Mouse (Mus musculus) kidney, adult 2 months (tissue): ENCODE results near the gene H2al2a. TPM values are rescaled to one million over a fixed set of nuclear protein-coding genes. Genes with fewer than 3 reads are reported as not detected.

Source experiments
- DNase-seq: peaks from one replicate; pipeline ENCODE4 v3.0.0; 2021
- H3K27ac ChIP-seq: fragments of 200-500 bp; 2 replicates; pipeline ENCODE4 v1.5.1; 2012; ENCODE audit warnings: low read depth, low read length, control low read depth, inconsistent platforms; ENCODE audit not compliant: insufficient read depth
- H3K27me3 ChIP-seq: fragments of 200-500 bp; replicated peaks from 2 replicates; pipeline ENCODE4 v1.6.1; 2012; ENCODE audit warnings: mild to moderate bottlenecking, moderate library complexity, low read length, inconsistent platforms; ENCODE audit not compliant: control insufficient read depth, insufficient read depth
- H3K36me3 ChIP-seq: fragments of 200-500 bp; 2 replicates; pipeline ENCODE4 v1.6.1; 2012; ENCODE audit warnings: mild to moderate bottlenecking, moderate library complexity, low read length, inconsistent platforms; ENCODE audit not compliant: control insufficient read depth, insufficient read depth
- H3K4me1 ChIP-seq: fragments of 200-500 bp; 2 replicates; pipeline ENCODE4 v1.6.1; 2011; ENCODE audit warnings: low read length; ENCODE audit not compliant: control insufficient read depth, insufficient read depth
- H3K4me3 ChIP-seq: fragments of 200-500 bp; 2 replicates; pipeline ENCODE4 v1.5.1; 2011; ENCODE audit warnings: mild to moderate bottlenecking, low read depth, low read length, control low read depth; ENCODE audit not compliant: insufficient read depth
- CTCF ChIP-seq: fragments of 200-500 bp; conservative IDR thresholded peaks from 2 replicates; pipeline ENCODE4 v1.5.1; 2011; ENCODE audit warnings: low read depth, mild to moderate bottlenecking, control low read depth, low read length, moderate library complexity, mixed read lengths; ENCODE audit not compliant: insufficient read depth, insufficient read length
- POLR2A ChIP-seq: fragments of 200-500 bp; IDR thresholded peaks from one replicate; pipeline ENCODE4 v1.6.1; 2011; ENCODE audit warnings: low read depth, low read length, control low read depth
- WGBS: fragments of 180-500 bp; shearing (Covaris S2); methylation state at CpG from one replicate; pipeline ENCODE4 v1.1.7; 2018; 5-methylcytosine and 5-hydroxymethylcytosine counted together
- polyA plus RNA-seq: library from polyadenylated mRNA; depleted of rRNA; stranded (reverse); fragments of >200 nt; gene quantifications from 2 replicates; pipeline ENCODE4 v1.2.3, GENCODE M21; 2012; rRNA removed

The H2al2a gene
- polyA plus RNA-seq = 0.41 TPM in 1 of 2 replicates, not detected in the other

- no peak for DNase-seq
- Histone ChIP-seq H3K27me3 (no peaks in the 10 kb centered on the region), H3K36me3 (no peaks in the 10 kb centered on the region), H3K4me3 (no peak within 1 kb of the TSS), H3K27ac (no peak within 1 kb of the TSS), H3K4me1 (no peaks in the 10 kb centered on the region)
- no peak for TF ChIP-seq POLR2A
- TF ChIP-seq CTCF = no peak
Observed at GRCm38 (mm10) chr2:17996858-17997257, at the start of gene H2al2a. H2al2a (minus strand) TSS chr2:17996958.

- H3K27ac ChIP-seq = peak overlapping the region; percentile 82
- H3K36me3 ChIP-seq = no peaks in the 10 kb centered on the region
- peaks cover 11% of the 10 kb centered on the region; the same call in 1 of the 2 replicates for H3K4me1 ChIP-seq
- H3K4me3 ChIP-seq = peak overlapping the region; percentile 91
- H3K27me3 ChIP-seq = no peaks in the 10 kb centered on the region
- TF ChIP-seq POLR2A = no peak
- TF ChIP-seq CTCF = no peak
- 15% methylated on average over 4 of the region's 4 CpGs for WGBS
- DNase-seq = no peak
Observed at GRCm38 (mm10) chr2:18046186-18046585, 49.4 kb upstream of the H2al2a start.

GRCm38 (mm10) chr2:18045781-18046181 is 49.0 kb upstream of the H2al2a start:
- no peaks in the 10 kb centered on the region for H3K36me3 ChIP-seq
- DNase-seq = no peak
- peak overlapping the region; percentile 91 for H3K4me3 ChIP-seq
- no peak for TF ChIP-seq CTCF
- no peak for TF ChIP-seq POLR2A
- H3K4me1 ChIP-seq = peaks cover 11% of the 10 kb centered on the region; the same call in 1 of the 2 replicates
- no peaks in the 10 kb centered on the region for H3K27me3 ChIP-seq
- WGBS = 39% methylated on average over 6 of the region's 6 CpGs
- peak overlapping the region; percentile 82; the same call in 1 of the 2 replicates for H3K27ac ChIP-seq

- H3K27me3 ChIP-seq = no peaks in the 10 kb centered on the region
- TF ChIP-seq POLR2A (no peak), CTCF (no peak)
- no peak for DNase-seq
Observed at GRCm38 (mm10) chr2:18045143-18045780, 48.5 kb upstream of the H2al2a start.

DNA sequence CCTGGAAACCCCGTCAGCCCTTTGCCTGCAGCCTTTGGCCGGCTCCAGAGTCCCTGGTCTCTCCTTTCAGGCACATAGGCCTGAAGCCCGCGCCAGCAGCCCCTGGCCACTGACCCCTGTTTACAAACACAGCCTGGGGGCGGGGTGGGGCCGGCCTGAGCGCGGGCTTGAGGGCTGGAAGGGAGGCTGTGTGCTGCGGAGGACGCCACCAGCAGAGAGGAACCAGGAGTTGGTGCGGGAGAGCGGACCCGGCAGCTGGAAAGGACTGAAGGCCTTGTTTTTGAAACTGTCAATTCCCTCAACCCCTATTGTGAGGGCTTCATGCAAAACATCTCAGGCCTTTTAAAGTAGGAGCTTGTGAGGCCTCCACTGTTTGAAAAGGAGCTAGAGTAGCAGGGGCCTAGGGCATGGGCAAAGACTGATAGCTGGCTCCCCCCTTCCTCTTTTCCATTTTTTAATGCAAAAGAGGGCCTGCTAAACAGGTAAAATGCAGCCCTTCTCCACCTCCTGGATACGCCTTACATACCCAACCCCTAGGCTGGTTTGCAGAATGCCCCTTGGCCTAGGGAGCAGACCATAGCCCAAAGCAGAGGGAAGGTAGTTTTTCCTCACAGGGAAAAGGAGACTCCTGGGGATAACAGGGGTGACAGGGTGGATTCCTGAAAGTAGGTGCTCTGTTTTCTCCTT is 44.6 kb upstream of the H2al2a start:
- no peak overlapping the region for H3K4me3 ChIP-seq
- H3K27ac ChIP-seq = no peak overlapping the region
- TF ChIP-seq POLR2A (no peak), CTCF (no peak)
- DNase-seq = peak; percentile 71
- peaks cover 17% of the 10 kb centered on the region; the same call in 1 of the 2 replicates for H3K4me1 ChIP-seq
- 52% methylated on average over 14 of the region's 14 CpGs for WGBS
- H3K27me3 ChIP-seq = no peaks in the 10 kb centered on the region
- H3K36me3 ChIP-seq = no peaks in the 10 kb centered on the region

More at GRCm38 (mm10) chr2:18045143-18045780, 48.5 kb upstream of the H2al2a start:
- 0 out of 2 replicates have a peak overlapping the region, but pooled peaks have one; percentile 15 for H3K4me3 ChIP-seq
- H3K27ac ChIP-seq = peak overlapping the region; percentile 82; the same call in 1 of the 2 replicates
- 39% methylated on average over 7 of the region's 7 CpGs for WGBS
- peaks cover 9% of the 10 kb centered on the region; the same call in 1 of the 2 replicates for H3K4me1 ChIP-seq
- H3K36me3 ChIP-seq = no peaks in the 10 kb centered on the region

- WGBS = 78% methylated on average over 27 of the region's 27 CpGs
- no peak overlapping the region for H3K4me3 ChIP-seq
- peak; percentile 36 for DNase-seq
Observed at GRCm38 (mm10) chr2:18040347-18041160, 43.8 kb upstream of the H2al2a start.

More at GRCm38 (mm10) chr2:18040347-18041160, 43.8 kb upstream of the H2al2a start:
- TF ChIP-seq CTCF (no peak), POLR2A (no peak)
- Histone ChIP-seq H3K36me3 (no peaks in the 10 kb centered on the region), H3K27me3 (no peaks in the 10 kb centered on the region), H3K27ac (no peak overlapping the region), H3K4me1 (peaks cover 14% of the 10 kb centered on the region; the same call in 1 of the 2 replicates)
